Mouse (Mus musculus) neural tube, embryonic 13.5 days (tissue): Measurements from ENCODE around the gene Vwa5b1. TPM values are rescaled to one million over a fixed set of nuclear protein-coding genes. Genes with fewer than 3 reads are reported as not detected.

Source experiments
- ATAC-seq: fragments of 200-750 bp; cut with Nextera tagmentation; 2 replicates; pipeline ENCODE4 v1.8.0; 2017; ENCODE audit warnings: low read depth, mild to moderate bottlenecking, moderate TSS enrichment, moderate library complexity
- H3K27ac ChIP-seq: fragments of 300-500 bp; sonication (generic); replicated peaks from 2 replicates; pipeline ENCODE4 v1.5.1; 2015; ENCODE audit warnings: moderate library complexity, mild to moderate bottlenecking, inconsistent platforms
- H3K27me3 ChIP-seq: fragments of 300-500 bp; sonication (generic); 2 replicates; pipeline ENCODE4 v1.6.1; 2015; ENCODE audit warnings: mild to moderate bottlenecking, inconsistent platforms
- H3K36me3 ChIP-seq: fragments of 300-500 bp; sonication (generic); 2 replicates; pipeline ENCODE4 v1.6.1; 2015; ENCODE audit warnings: mild to moderate bottlenecking, inconsistent platforms
- H3K4me1 ChIP-seq: fragments of 300-500 bp; sonication (generic); replicated peaks from 2 replicates; pipeline ENCODE4 v1.6.1; 2015; ENCODE audit warnings: inconsistent platforms
- H3K4me2 ChIP-seq: fragments of 300-500 bp; sonication (generic); 2 replicates; pipeline ENCODE4 v1.6.1; 2015; ENCODE audit warnings: inconsistent platforms, mild to moderate bottlenecking, moderate library complexity
- H3K4me3 ChIP-seq: fragments of 300-500 bp; sonication (generic); 2 replicates; pipeline ENCODE4 v1.5.1; 2015; ENCODE audit warnings: mild to moderate bottlenecking, inconsistent platforms
- H3K9ac ChIP-seq: fragments of 300-500 bp; sonication (generic); 2 replicates; pipeline ENCODE4 v1.6.1; 2015; ENCODE audit warnings: moderate library complexity, mild to moderate bottlenecking, inconsistent platforms
- H3K9me3 ChIP-seq: fragments of 300-500 bp; sonication (generic); 2 replicates; pipeline ENCODE4 v1.6.1; 2016; ENCODE audit warnings: inconsistent platforms
- WGBS: fragments of 180-500 bp; shearing (Covaris S2); methylation state at CpG from one replicate; pipeline ENCODE4 v1.1.7; 2015; 5-methylcytosine and 5-hydroxymethylcytosine counted together
- polyA plus RNA-seq: library from polyadenylated mRNA; unstranded; fragments of >200 nt; fragmentation: Nextera tagmentation; extraction: Ambion mirVana; gene quantifications from 2 replicates; pipeline ENCODE4 v1.2.1, GENCODE M21; 2015

Vwa5b1 gene
- polyA plus RNA-seq, 1 experiment from 2014 or later: 0.21 TPM

- peak overlapping the region; percentile 42; the same call in 1 of the 2 replicates for H3K27ac ChIP-seq
- no peak overlapping the region for H3K4me3 ChIP-seq
- ATAC-seq: peak; percentile 64
- WGBS: 51% methylated on average over 13 of the region's 13 CpGs
- H3K9ac ChIP-seq: peak overlapping the region; percentile 52; the same call in 1 of the 2 replicates
- no peaks in the 10 kb centered on the region for H3K9me3 ChIP-seq
- H3K4me1 ChIP-seq: peaks cover 17% of the 10 kb centered on the region
- H3K27me3 ChIP-seq: no peaks in the 10 kb centered on the region
- H3K4me2 ChIP-seq: no peak overlapping the region
- no peaks in the 10 kb centered on the region for H3K36me3 ChIP-seq
Measured at GRCm38 (mm10) chr4:138574800-138575606, 60.7 kb downstream of the Vwa5b1 start.

DNA sequence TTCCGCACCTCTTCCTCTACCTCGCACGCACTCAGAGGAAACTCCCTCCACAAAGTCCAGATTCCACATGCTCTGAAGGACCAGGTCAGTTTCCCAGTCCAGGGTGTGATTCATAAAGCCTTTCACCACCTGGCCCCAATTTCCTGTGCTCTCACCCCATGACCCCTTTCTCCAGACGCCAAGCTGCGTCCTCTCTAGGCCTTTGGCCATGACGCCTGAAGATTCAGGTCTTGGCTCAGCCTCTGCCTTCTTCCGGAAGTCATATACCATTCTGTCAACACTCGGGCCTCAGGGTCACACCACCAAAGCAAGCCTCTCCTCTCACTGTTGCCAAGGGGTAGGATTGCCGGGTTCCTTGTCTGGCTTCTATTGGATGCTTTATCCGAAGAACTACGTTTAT, 65.8 kb downstream of the Vwa5b1 start:
- no peaks in the 10 kb centered on the region for H3K36me3 ChIP-seq
- no peak overlapping the region for H3K9ac ChIP-seq
- H3K4me2 ChIP-seq: no peak overlapping the region
- ATAC-seq: no peak
- 74% methylated on average over 11 of the region's 11 CpGs for WGBS
- no peak overlapping the region for H3K27ac ChIP-seq
- peaks cover 14% of the 10 kb centered on the region for H3K4me1 ChIP-seq
- H3K9me3 ChIP-seq: no peaks in the 10 kb centered on the region
- no peak overlapping the region for H3K4me3 ChIP-seq
- no peaks in the 10 kb centered on the region for H3K27me3 ChIP-seq

DNA sequence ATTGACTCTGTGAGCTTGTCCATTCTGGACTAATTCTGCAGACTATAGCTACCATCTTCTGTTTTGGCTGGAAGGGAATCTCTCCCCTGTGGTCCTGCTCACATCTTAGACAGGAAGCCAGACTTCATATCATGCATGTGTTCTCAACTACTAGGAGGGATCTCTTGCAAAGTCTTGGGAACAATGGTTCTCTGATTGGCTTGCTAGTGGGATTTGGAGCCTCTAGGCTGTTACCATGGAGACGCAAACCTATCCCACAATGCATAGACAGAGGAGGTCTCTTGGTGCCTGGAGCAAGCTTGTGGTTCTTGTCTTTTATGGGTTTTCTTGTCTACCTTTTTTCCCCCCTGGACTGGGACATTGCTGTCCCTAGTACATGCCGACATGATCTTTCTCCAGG, 67.4 kb downstream of the Vwa5b1 start:
- peaks cover 6% of the 10 kb centered on the region for H3K4me1 ChIP-seq
- no peak overlapping the region for H3K4me3 ChIP-seq
- no peak for ATAC-seq
- H3K9me3 ChIP-seq: no peaks in the 10 kb centered on the region
- 75% methylated on average over 2 of the region's 2 CpGs for WGBS
- H3K27me3 ChIP-seq: no peaks in the 10 kb centered on the region
- no peak overlapping the region for H3K9ac ChIP-seq
- H3K4me2 ChIP-seq: no peak overlapping the region
- H3K36me3 ChIP-seq: no peaks in the 10 kb centered on the region
- no peak overlapping the region for H3K27ac ChIP-seq

- peaks cover 7% of the 10 kb centered on the region; the same call in 1 of the 2 replicates for H3K4me1 ChIP-seq
- no peak overlapping the region for H3K9ac ChIP-seq
- peak; percentile 89 for ATAC-seq
- 11% methylated on average over 8 of the region's 8 CpGs for WGBS
- no peak overlapping the region for H3K4me3 ChIP-seq
- H3K9me3 ChIP-seq: no peaks in the 10 kb centered on the region
- H3K36me3 ChIP-seq: no peaks in the 10 kb centered on the region
- H3K4me2 ChIP-seq: no peak overlapping the region
- H3K27me3 ChIP-seq: peaks cover 15% of the 10 kb centered on the region
- H3K27ac ChIP-seq: no peak overlapping the region
Measured at GRCm38 (mm10) chr4:138561986-138562385, 73.7 kb downstream of the Vwa5b1 start.

DNA sequence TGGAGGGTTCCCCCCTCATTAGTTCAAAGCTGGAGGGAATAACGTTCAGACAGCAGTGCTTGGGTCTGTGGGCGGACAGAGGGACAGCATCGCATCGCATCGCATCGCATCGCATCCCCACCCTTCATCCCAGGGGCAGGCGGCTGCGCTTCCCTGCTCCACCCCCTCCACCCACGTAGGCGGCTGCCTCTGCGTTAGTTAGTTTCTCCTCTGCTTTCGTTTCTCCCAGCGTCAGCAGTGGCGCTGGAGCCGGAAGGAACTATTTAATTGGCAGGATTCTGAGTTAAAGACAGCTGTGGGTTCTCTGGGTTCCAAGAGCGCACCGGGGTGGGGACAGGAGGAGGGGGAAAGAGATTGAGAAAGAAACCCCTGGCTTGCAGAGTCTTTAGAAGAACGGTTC, 80.2 kb downstream of the Vwa5b1 start:
- Histone ChIP-seq H3K4me1 (peaks cover 38% of the 10 kb centered on the region), H3K27ac (0 out of 2 replicates have a peak overlapping the region, but pooled peaks have one; percentile 42), H3K36me3 (no peaks in the 10 kb centered on the region), H3K27me3 (peaks cover 44% of the 10 kb centered on the region), H3K9me3 (no peaks in the 10 kb centered on the region), H3K4me3 (peak overlapping the region; percentile 26), H3K4me2 (peak overlapping the region; percentile 56), H3K9ac (peak overlapping the region; percentile 64)
- WGBS: under 1% methylated on average over 18 of the region's 19 CpGs
- ATAC-seq: peak; percentile 48

DNA sequence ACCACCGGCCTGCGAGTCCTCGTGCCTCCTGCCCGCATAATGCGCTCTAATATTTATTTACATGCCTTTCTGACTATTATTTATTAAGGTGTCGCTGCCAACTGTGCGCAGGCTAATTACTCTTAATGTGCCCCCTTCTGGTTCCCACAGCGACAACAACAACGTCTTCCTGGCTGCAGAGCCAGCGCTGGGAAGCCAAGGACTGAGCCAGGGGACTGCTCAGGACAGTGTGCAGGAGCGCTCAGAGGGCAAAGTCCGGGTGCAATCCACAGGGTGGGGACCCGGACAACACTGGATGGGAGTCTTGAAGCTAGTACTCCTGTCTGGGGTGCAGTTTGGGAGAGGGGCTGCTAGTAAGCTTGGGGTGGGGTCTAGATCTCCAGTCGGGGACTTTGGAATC, 80.8 kb downstream of the Vwa5b1 start:
- Histone ChIP-seq H3K4me1 (peaks cover 38% of the 10 kb centered on the region), H3K4me2 (peak overlapping the region; percentile 56), H3K9me3 (no peaks in the 10 kb centered on the region), H3K27me3 (peaks cover 44% of the 10 kb centered on the region), H3K4me3 (0 out of 2 replicates have a peak overlapping the region, but pooled peaks have one; percentile 26), H3K36me3 (no peaks in the 10 kb centered on the region), H3K27ac (peak overlapping the region; percentile 42; the same call in 1 of the 2 replicates), H3K9ac (peak overlapping the region; percentile 64)
- peak; percentile 71 for ATAC-seq
- under 1% methylated on average over 14 of the region's 14 CpGs for WGBS

DNA sequence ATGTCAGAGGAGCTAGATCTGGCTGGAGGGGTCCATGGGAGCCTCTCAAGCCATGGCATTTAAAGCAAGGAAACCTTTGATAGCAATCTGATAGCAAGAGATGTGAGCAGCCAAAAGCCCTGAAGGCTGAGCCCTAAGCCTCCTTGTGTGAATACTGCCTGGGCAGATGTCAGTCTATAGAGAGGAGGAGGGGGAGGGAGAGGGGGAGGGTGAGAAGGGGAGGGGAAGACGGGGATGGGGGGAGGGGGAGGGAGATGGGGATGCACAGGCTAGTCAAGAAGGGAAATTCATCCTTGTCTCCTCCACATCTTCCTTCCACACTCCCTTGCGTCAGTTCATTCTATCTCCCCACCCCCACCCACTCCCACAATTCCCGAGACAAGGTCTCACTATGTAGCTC, 81.4 kb downstream of the Vwa5b1 start:
- Histone ChIP-seq H3K27ac (peak overlapping the region; percentile 42; the same call in 1 of the 2 replicates), H3K9ac (no peak overlapping the region), H3K27me3 (peaks cover 44% of the 10 kb centered on the region), H3K4me2 (no peak overlapping the region), H3K4me3 (no peak overlapping the region), H3K36me3 (no peaks in the 10 kb centered on the region), H3K9me3 (no peaks in the 10 kb centered on the region), H3K4me1 (peaks cover 38% of the 10 kb centered on the region)
- 8% methylated on average over 2 of the region's 3 CpGs for WGBS
- ATAC-seq: no peak; the same call in 1 of the 2 replicates

DNA sequence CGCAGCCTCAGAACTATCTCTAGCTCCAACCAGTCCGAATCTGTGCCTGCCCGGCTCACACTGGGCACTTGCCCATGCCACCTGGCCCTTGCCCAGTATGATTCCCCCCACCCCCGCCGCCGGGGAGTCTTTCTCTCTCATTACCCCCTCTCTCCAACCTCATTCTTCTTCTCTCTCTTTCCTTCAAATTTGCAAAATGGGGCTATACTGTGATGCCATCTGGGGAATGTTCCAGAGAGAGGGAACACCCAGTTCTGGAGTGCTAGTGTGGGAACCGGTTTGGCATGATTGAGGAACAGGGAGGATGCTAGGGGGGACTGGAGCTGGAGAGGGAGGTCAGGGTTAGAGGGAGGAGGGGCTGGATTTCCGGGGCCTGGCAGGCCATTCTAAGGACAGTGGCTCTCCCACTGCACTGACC, 82.2 kb downstream of the Vwa5b1 start:
- no peak overlapping the region for H3K4me3 ChIP-seq
- H3K27ac ChIP-seq: no peak overlapping the region
- 58% methylated on average over 8 of the region's 8 CpGs for WGBS
- peaks cover 41% of the 10 kb centered on the region for H3K27me3 ChIP-seq
- H3K4me1 ChIP-seq: peaks cover 41% of the 10 kb centered on the region
- H3K9ac ChIP-seq: no peak overlapping the region
- no peak for ATAC-seq
- no peak overlapping the region for H3K4me2 ChIP-seq
- no peaks in the 10 kb centered on the region for H3K9me3 ChIP-seq
- H3K36me3 ChIP-seq: no peaks in the 10 kb centered on the region

GRCm38 (mm10) chr4:138553116-138553515, 82.6 kb downstream of the Vwa5b1 start:
- ATAC-seq: no peak
- H3K27ac ChIP-seq: no peak overlapping the region
- H3K36me3 ChIP-seq: no peaks in the 10 kb centered on the region
- 17% methylated on average over 1 of the region's 1 CpGs for WGBS
- no peaks in the 10 kb centered on the region for H3K9me3 ChIP-seq
- H3K4me1 ChIP-seq: peaks cover 45% of the 10 kb centered on the region
- no peak overlapping the region for H3K4me2 ChIP-seq
- no peak overlapping the region for H3K9ac ChIP-seq
- no peak overlapping the region for H3K4me3 ChIP-seq
- peaks cover 38% of the 10 kb centered on the region for H3K27me3 ChIP-seq

DNA sequence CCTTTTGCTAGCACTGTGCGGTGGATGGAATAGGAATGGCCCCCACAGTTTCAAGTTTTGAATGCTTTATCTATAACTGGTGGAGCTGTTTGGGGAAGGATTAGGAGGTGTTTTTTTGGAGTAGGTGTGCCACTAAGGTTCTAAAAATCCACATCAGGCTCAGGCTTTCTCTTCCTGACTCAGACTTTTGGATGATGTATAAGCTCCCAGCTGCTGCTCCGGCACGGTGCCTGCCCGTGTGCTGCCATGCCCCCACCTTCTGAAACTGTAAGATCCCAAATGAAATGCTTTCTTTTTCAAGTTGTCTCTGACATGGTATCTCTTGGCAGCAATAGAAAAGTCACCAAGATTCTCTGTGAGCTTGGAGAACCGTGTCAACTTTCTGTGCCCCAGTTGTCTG, 84.1 kb downstream of the Vwa5b1 start:
- 85% methylated on average over 5 of the region's 5 CpGs for WGBS

DNA sequence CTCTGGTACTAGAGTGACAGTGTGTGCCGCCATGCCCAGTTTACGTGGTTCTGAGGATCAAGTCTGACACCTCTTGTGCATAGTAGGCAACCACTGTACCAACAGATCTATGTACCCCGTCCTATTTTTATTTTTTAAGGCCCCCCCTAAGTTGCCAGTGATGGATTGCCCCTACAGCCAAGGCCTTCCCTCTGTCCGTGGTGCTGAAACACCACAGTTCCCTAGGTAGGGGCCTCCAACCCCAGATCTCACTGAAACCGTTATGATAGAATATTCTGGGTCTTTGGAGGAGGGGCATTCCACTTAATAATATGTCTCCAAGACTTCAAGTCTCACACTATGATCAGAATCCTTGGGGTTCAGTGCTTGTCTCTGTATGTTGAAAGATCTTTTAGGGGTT, 85.1 kb downstream of the Vwa5b1 start:
- Histone ChIP-seq H3K4me2 (no peak overlapping the region), H3K4me3 (no peak overlapping the region), H3K9me3 (no peaks in the 10 kb centered on the region), H3K36me3 (no peaks in the 10 kb centered on the region), H3K27ac (no peak overlapping the region), H3K4me1 (peaks cover 47% of the 10 kb centered on the region), H3K27me3 (peaks cover 15% of the 10 kb centered on the region), H3K9ac (no peak overlapping the region)
- 65% methylated on average over 5 of the region's 5 CpGs for WGBS
- no peak for ATAC-seq

More for the DNA sequence above, 84.1 kb downstream of the Vwa5b1 start:
- H3K4me2 ChIP-seq: no peak overlapping the region
- no peak overlapping the region for H3K9ac ChIP-seq
- no peak overlapping the region for H3K4me3 ChIP-seq
- no peaks in the 10 kb centered on the region for H3K36me3 ChIP-seq
- peaks cover 25% of the 10 kb centered on the region for H3K27me3 ChIP-seq
- H3K27ac ChIP-seq: no peak overlapping the region
- no peak for ATAC-seq
- peaks cover 54% of the 10 kb centered on the region for H3K4me1 ChIP-seq
- no peaks in the 10 kb centered on the region for H3K9me3 ChIP-seq

DNA sequence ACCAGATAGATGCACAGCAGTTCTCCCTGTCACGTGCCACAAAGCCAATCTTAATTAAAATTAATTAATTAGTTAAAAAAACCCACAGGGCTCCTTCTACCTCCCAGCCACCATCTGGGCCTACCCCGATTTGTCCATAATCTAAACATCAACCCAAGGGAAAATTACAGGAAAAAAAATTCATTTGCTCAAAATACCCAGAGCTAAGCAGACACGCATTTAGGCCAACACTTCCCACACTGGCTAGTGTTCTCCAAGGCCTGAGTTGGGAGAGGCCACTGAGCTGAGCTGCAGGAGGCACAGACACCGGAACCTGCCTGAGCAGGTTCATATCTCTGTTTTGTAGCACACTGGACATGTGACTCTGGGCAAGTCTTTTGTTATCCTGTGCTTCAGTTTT, 86.7 kb downstream of the Vwa5b1 start:
- Histone ChIP-seq H3K9me3 (no peaks in the 10 kb centered on the region), H3K4me1 (peaks cover 31% of the 10 kb centered on the region), H3K4me2 (no peak overlapping the region), H3K9ac (no peak overlapping the region), H3K27me3 (peaks cover 14% of the 10 kb centered on the region), H3K4me3 (no peak overlapping the region), H3K36me3 (no peaks in the 10 kb centered on the region), H3K27ac (no peak overlapping the region)
- 52% methylated on average over 4 of the region's 4 CpGs for WGBS
- no peak for ATAC-seq
